ENCODE assay signal across 17 mouse cellular contexts in the genomic region with DNA sequence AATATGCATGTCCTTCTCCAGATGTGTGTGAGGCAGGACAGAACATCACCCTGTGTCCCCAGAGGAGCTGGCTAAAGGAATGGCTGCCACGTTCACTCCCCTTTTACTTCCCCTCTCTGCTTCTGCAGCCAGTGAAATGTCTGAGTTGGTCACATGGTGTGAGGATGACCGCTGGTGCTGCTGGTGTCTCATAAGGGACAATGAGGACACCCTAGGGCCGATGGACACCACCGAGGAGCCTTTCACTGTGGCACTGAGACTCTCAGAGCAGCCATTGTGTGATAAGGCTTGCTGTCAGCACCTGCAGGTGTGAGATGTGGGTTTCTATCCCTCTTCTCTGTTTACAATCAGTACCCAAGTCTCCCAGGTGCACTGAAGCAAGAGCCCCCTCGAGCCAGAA.
"Had no signal": no experiment of that assay in that cellular context is flagged by ENCODE, and none has a peak within 500 bp of the region (broad histone marks: within the 10 kb centered on the region; RNA-seq: fewer than 3 reads in every experiment).

No protein-coding gene starts in this region.

- H3K4me1 ChIP-seq: lung, embryonic 15.5 days; megakaryocyte, embryonic 14.5 days; midbrain, embryonic 13.5 days; midbrain, embryonic 15.5 days; neural tube, embryonic 12.5 days; stomach, embryonic 15.5 days had no signal

- H3K27me3 ChIP-seq: lung, embryonic 15.5 days; megakaryocyte, embryonic 14.5 days; midbrain, embryonic 13.5 days; midbrain, embryonic 15.5 days; neural tube, embryonic 12.5 days; stomach, embryonic 15.5 days had no signal

- DNase-seq: lung, adult 2 months; lung, postnatal 14 days; lung, postnatal 36 days; right cerebral cortex, postnatal 14 days; thymus, adult 2 months; thymus, postnatal 25 days; thymus, postnatal 4 days had no signal

- H3K27ac ChIP-seq: lung, embryonic 15.5 days; macrophage; midbrain, embryonic 13.5 days; midbrain, embryonic 15.5 days; neural tube, embryonic 12.5 days; stomach, embryonic 15.5 days; stomach, postnatal 0 days had no signal

- H3K9ac ChIP-seq: lung, embryonic 15.5 days; midbrain, embryonic 13.5 days; midbrain, embryonic 15.5 days; neural tube, embryonic 12.5 days; stomach, embryonic 15.5 days had no signal

- H3K36me3 ChIP-seq: lung, embryonic 15.5 days; midbrain, embryonic 13.5 days; midbrain, embryonic 15.5 days; neural tube, embryonic 12.5 days; stomach, embryonic 15.5 days had no signal

- ATAC-seq: lung, postnatal 0 days; midbrain, embryonic 13.5 days; midbrain, embryonic 15.5 days had no signal

- H3K4me3 ChIP-seq: lung, embryonic 15.5 days; megakaryocyte, embryonic 14.5 days; midbrain, embryonic 13.5 days; midbrain, embryonic 15.5 days; neural tube, embryonic 12.5 days; stomach, embryonic 15.5 days had no signal

- H3K9me3 ChIP-seq: lung, embryonic 15.5 days; megakaryocyte, embryonic 14.5 days; midbrain, embryonic 13.5 days; midbrain, embryonic 15.5 days; neural tube, embryonic 12.5 days; stomach, embryonic 15.5 days had no signal

- H3K4me2 ChIP-seq: lung, embryonic 15.5 days; midbrain, embryonic 11.5 days; midbrain, embryonic 13.5 days; midbrain, embryonic 15.5 days; neural tube, embryonic 12.5 days; stomach, embryonic 15.5 days had no signal
